Mouse (Mus musculus): ENCODE measurements at regions not wholly inside any gene's neighbourhood (a gene's known extent, or its start where the extent isn't known, plus 50 kb on each side); places are given as distances from the start of the nearest gene placed in this dataset.

DNA sequence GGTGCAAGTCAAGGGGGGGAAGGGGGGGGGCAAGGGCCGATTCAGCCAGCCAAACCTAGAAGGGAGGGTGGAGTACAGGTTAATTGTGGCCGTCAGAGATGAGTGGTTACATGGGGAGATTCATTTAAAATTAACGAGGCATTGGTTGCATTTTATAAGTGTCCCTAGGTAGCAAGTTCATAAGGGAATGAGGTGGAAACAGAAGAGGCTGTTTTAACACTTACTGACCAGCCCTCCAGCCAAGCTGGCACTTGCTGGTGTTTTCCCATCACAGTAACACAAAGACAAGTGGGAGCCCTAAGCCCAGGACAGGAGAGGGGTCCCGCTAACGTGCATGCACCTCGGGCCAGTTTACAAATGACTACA, 309.1 kb upstream of the Jarid2 start:
- no peak for DNase-seq (ENCODE audit: low spot score in 2 of 2)

DNA sequence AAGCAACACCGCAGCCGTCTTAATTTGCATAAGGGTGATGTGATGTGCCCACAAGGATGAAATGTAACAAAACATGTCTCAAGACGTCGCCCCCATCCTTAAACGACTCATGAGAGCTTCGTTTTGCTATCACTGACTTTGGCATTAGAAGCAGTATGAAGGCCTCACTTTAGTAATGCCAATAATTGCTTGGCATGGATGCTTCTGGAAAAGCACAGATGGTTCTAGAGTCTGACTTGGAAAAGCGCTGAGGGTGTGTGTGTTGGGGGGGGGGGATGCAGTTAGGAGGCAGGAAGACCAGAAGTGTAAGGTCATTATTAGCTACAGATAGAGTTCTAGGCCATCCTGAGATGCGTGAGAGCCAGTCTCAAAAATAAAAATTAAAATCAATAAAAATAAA, 308.3 kb upstream of the Jarid2 start:
- no peak for DNase-seq (ENCODE audit: low spot score in 2 of 2)

DNA sequence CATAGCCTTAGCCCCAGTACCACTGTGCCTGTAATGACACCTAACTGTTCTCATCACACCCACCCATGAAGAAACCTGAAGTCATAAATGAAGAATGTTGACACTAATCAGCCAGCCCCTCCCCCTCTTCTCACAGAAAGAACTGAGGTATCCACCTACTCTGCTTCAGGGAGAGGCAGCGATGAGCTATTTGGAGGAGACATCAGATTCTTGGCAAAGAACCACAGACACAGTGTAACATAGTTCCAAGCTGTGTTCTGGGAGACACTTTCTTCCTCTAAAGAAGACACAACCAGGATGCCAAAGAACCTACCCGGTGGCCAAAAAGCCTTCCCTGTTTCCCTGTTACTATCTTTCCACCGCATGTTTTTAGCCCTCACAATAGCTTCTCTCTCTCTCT, 307.8 kb upstream of the Jarid2 start:
- no peak for DNase-seq (ENCODE audit: low spot score in 2 of 2)

DNA sequence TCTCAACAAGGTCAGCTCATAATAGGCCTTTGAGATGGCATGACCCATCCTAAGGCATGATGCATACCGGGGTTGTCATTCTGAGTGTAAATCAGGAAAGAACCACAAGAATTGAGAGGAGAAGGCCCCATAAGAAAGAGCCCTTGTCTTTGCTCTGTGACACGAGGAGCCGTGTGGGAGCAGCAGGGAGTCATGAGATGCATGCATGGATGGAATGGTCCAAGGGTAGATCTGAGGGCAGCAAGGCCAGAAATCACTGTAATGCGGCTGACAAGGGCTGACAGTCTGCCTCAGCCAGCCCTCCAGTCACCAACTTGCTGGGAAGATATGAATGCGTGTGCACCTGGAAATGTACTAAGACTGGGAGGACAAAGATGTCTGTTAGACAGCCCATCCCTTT, 307.4 kb upstream of the Jarid2 start:
- DNase-seq (ENCODE audit: low spot score in 2 of 2): no peak

DNA sequence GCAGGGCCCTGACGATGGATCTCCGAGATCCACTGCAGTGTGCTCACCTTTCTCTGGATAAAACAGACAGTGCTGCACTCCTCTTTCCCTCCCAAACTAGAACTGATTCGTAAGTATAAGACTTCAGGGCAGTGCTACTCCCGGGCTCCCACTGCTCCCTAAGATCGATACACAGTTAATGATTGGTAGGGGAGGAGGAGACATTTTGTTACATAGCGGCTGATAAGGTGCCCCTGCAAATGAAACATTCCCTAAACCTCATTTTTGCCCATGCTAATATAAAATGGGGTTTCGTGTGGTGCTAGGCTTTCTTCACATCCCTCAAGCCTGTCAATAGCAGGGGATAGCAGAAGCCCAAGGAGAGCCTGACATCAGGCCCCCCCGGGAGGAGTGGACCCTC, 298.8 kb upstream of the Jarid2 start:
- DNase-seq (ENCODE audit: low spot score in 2 of 2): no peak

DNA sequence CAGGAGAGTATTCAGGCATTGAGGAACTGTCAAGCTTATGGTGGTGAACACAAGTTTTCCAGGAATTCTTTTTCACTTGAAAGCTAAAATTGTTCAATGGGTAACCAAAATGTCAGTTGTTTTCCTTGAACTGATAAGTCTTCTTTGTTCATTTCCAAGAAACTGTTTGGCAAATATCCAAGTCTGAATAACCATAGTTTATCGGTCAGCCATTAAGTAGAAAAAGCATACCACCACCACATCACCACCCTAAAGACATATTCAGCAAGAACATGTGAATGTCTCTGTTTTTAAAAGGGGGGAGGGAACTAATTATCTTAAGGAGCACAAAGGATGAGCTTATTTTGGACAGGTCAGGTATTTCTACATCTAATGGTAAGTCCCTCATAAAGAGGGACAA, 291.6 kb upstream of the Jarid2 start:
- DNase-seq (ENCODE audit: low spot score in 2 of 2): no peak

DNA sequence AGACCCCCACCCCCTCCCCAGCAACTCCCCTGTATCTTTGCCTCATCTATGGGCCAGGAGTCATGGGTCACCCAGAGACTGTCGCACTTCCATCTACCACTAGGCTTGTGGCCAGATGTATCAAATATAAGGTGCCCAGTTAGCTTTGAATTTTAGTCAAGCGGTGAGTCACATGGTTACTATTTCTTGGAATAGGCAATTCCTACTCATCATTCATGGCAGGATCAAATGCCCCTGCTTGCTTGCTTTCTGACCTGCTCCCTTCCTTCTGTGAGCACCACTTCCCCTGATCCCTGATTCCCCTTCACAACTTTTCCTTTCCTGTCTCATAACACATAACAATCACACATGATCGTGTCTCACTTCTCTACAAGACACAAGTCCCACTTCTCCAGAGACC, 288.2 kb upstream of the Jarid2 start:
- DNase-seq (ENCODE audit: low spot score in 2 of 2): no peak

DNA sequence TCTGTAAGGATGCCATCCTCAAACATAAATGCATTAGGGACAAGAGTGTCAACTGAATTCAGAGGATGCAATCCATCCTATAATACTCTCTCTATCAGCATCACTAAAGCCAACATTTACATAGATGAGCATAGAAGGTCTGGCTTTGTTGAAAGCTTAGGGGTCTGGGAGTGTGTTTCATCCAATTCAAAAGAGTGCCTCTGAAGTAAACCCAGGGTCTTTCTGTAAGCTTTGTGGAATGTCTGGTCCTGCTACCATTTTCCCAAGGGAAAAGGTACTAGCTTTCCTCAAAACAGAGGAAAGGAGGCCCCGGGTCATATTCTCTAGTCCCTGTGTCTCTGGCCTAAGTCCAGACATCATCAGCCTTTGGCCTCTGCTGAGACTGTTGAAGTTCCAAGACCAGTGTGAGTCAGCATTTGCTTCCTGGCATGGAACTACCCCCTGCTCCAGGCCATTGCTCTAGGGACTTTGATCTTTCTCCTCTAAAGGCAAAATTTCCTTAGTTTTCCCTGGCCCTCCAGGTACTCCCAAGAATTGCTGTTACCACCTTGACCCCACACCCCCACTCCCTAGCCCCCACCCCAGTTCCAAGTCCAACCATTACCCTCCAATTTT, 280.0 kb upstream of the Jarid2 start:
- no peak for DNase-seq (ENCODE audit: low spot score in 2 of 2)

DNA sequence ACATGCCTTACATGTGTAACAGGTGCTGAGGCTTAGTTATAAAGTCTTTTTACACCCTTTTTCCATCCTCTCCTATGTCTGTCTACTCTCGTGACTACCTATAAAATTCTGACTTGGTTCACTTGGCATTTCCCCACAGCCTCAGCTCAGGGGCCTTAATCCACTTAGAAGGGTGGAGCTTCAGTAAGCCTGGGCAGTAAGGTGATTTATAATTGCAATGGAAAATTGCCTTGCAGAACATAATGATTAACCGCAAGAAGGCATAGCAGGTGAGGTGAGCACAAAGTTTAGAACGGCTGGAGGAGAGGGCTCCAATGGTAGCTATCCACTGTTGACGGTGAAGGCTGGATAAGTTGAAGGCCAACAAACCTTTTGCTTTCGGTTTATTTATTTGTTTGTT, 278.1 kb upstream of the Jarid2 start:
- DNase-seq (ENCODE audit: low spot score in 2 of 2): no peak

DNA sequence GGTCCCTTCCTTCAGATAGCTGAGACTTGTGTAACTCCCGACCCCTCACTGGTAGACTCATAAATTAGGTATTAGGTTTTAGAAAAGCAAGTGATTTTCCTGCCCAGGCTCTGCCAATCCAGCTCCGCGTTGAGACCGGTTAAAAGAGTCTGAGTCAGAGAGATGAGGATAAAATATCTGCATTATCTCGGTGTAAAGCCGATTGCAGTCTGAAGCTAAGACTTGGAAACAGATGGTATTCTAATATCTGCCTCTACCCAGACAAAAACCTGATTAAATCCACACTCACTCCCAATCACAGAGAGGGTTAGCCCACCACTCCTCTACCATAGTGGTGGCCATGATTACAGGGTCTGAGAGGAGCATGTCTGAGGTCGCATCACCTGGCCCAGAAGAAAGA, 276.1 kb upstream of the Jarid2 start:
- DNase-seq (ENCODE audit: low spot score in 2 of 2): no peak

DNA sequence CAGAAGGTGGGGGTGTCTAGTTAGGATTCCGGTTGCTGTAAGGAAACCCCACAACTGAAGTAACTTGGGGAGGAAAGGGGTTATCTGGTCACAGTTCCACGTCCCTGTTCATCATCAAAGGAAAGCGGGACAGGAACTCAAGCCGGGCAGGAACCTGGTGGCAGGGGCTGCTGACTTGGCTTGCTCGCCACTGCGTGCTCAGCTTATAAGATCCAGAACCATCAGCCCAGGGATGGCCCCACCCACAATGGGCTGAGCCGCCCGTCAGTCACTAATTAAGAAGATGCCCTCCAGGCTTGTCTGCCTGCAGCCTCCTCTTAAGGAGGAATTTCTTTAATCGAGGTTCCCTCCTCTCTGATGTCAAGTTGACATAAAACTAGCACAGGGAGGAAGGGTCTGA, 275.1 kb upstream of the Jarid2 start:
- DNase-seq (ENCODE audit: low spot score in 2 of 2): no peak

DNA sequence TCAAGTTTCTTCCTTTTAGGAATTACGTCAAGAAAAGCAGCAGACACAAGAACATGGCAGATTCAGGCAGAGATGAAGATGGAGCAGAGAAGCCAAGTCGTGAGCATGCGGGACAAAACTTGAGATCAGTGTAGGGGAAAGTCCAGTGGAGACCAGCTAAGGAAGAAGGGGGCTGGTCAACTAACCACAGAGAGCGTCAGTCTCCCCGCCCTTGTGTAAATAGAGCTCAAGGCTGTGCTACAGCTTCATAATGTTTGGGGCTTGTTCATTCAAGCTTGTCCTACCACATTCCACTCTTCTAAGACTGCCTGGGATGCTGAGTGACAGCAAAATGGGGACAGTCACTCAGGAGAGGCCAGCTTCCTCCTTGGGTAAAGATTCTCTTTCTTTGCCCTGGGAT, 274.1 kb upstream of the Jarid2 start:
- DNase-seq (ENCODE audit: low spot score in 2 of 2): no peak

DNA sequence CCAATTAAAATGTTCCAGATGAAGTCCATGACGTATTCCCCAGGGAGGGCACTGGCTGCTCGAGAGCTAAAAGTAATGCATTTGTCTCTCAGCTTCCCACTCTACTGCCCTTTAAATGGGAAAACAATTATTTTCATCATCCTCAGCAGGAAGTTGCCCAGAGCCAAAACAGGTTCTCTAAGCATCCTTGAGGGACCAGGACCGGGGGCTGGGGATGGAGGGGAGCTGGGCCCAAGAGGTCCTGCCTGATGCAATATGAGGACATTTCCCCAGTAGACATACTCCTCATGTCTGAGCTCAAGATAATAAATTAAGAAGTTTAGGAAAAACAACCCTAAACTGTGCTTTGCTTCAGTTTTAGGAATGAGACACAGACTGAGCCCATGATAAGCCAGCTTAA, 270.5 kb upstream of the Jarid2 start:
- no peak for DNase-seq (ENCODE audit: low spot score in 2 of 2)

DNA sequence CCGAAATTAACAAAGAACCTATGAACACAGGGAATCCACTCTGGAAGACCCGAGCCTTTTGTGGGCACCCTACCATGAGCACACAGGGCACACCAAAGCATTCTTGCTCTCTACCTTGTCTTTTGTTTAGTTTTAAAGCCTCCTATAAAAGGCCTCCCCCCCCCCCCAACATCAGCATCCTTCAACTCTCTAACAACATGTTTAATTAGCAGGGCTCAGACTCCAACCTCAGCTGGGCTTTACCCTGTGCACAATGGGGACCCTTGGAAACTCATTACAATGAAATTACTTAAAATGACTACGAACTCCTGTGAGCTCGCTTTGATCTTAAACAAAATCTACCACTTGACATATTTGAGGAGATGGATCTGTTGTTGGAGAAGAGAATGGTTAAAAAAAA, 270.1 kb upstream of the Jarid2 start:
- DNase-seq (ENCODE audit: low spot score in 2 of 2): no peak

DNA sequence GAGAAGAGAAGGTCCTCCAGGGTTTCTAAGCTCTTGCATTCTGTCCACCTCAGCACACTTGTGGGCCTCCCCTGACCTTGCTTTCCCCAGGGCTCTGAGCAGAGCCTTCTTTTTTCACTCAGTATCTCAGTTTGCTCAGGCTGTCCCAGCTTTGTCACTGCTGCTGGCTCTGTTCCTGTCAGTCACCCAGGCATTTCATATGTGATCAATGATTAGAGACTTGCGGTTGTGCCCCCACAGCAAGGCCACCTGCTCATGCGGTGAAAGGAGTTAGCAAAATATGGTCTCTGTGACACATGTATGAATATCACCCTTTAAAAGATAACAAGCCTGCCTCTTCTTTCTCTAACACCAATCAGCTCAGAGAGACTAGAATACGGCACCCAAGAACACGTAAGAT, 265.6 kb upstream of the Jarid2 start:
- no peak for DNase-seq (ENCODE audit: low spot score in 2 of 2)

DNA sequence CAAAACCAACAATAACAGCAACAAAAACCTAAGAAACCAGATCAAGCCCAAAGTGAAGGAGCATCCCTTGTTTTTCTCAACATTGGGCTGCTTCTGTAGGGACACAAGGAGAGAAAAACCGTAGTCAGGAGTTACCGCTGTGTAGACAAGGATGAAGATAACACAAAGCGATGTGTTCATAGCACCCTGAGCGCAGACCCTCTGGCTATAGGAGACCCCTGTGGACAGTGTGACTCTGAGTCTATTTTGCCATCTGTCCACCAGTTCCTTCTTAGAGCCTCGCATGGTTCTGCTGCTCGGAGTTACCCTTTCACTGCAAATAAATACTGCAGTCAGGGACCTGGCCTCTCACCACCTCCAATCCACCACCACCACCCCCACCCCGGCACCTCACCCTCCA, 263.7 kb upstream of the Jarid2 start:
- DNase-seq (ENCODE audit: low spot score in 2 of 2): no peak

DNA sequence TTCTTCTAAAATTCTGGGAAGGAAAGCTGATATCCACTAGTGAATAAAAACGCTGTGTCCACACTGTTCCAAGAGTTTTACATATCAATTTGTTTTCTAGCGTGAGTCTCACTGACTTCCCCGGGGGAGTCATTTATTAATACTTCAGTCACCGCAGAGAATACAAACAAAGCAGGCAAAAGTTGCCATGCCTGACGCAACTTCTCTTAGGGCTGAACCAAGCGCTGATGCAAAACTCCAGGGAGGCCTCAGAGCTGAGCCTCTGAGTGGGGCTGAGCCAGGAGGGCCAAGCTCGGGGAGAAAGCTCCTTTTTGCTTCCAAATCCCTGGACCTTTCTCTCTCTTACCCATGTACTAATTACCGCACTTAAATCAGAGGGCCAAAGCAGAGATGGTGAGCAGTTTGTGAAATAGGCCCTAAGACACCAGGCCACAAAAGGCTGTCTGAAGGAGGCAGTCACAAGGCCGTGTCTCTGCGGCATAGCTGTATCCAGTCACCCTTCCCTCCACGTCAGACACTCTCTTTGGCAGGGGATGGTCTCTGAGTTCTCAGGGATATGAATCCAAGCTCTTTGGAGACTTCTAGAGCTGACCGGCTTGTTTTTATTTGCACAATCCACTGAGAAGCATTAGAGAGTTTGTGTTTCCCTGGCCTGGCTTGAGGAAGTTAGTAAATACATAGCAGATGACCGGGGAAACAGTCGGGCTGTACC, 260.2 kb upstream of the Jarid2 start:
- DNase-seq (ENCODE audit: low spot score in 2 of 2): peak in 1 of 2 experiments; percentile 26

DNA sequence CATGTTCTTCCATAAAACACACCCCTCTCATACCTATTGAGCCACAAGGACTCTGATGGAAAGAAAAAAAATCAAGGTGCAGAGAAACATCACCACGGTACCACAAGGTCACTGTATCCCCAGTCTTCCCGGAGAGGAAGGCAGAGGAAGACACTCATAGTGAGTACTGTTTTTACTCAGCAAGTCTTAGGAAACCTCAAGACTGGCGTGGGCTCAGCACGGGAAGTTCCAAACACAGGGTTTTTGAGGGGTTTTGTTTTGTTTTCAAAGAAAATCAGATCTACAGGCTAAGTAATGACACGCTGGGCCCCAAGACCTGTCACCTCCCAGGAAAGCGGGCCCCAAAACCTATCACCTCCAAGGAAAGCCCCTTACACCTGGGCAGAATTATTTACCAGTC, 259.6 kb upstream of the Jarid2 start:
- DNase-seq (ENCODE audit: low spot score in 2 of 2): no peak

DNA sequence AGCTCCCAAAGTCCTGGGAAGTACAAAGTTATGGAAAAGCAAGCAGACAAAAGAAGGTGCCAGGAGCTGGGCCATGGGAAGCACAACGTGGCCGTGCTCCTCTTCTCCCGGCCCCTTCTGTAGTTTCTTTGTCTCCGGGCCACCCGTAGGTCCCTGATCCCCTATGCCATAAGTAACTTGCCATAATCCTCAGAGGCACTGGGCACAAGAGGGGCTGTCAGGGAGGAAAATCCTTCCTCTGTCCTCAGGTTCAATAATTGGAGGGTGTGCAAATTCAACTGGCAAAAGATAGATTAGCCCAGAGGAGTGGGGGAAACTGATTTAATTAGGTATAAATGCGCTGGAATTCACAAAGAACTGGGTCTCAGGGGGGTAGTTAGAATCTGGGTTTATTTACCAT, 256.1 kb upstream of the Jarid2 start:
- DNase-seq (ENCODE audit: low spot score in 2 of 2): no peak

DNA sequence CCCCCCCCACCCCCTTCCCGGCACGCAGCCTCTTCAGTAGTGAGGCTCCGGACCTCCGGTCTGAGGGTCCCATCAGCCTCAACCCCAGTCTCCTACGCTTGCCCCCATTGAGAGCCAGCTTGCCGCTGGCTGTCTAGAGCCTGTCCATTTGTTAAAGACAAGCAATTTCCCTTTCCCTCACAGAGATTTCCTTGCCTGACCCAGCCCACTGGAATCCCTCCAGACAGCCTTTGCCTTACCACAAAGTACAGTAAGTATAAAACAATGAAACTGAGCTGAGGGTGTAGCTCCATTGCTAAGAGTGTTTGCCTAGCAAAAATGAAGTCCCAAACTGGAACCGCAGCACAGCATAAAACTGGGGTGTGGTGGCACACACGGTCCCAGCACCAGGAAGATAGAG, 252.4 kb upstream of the Jarid2 start:
- peak in 1 of 2 experiments; percentile 44 for DNase-seq (ENCODE audit: low spot score in 2 of 2)

DNA sequence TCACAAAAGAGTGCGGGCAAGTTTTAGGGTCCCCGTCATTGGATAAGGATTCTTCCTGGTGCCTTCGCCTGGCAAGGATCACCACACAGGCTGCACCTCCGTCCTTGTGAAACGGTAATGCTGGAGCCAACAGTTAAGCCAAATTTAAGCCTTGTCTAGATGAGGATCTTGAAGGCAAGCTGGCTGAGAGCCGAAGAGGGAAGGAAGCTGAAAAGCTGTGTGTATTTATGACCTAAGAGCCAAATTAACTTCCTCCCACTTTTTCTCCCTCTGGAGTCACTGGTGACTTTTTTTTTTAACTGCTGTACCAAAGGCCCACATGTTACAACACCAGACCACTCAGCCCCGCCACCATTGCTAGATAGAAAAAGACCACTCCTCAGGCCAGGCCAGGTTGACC, 249.1 kb upstream of the Jarid2 start:
- DNase-seq (ENCODE audit: low spot score in 2 of 2): no peak

DNA sequence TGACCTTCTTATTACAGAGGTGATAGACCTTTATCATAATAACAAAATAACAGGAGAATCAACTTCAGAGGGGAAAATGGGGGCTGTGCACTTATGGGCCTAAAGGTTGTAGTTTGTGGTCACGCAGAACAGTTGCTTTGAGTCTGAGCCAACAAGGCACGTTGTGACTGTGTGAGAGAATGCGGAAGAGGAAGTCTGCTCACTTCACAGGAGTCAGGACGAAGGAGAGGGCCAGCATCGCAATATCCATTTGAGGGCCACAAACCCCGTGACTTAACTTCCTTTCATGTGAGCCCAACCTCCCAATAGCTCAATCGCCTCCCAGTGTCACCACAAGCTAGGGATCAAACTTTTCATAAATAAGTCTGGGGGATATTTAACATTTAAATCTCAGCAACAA, 246.6 kb upstream of the Jarid2 start:
- peak in 1 of 2 experiments; percentile 10 for DNase-seq (ENCODE audit: low spot score in 2 of 2)

DNA sequence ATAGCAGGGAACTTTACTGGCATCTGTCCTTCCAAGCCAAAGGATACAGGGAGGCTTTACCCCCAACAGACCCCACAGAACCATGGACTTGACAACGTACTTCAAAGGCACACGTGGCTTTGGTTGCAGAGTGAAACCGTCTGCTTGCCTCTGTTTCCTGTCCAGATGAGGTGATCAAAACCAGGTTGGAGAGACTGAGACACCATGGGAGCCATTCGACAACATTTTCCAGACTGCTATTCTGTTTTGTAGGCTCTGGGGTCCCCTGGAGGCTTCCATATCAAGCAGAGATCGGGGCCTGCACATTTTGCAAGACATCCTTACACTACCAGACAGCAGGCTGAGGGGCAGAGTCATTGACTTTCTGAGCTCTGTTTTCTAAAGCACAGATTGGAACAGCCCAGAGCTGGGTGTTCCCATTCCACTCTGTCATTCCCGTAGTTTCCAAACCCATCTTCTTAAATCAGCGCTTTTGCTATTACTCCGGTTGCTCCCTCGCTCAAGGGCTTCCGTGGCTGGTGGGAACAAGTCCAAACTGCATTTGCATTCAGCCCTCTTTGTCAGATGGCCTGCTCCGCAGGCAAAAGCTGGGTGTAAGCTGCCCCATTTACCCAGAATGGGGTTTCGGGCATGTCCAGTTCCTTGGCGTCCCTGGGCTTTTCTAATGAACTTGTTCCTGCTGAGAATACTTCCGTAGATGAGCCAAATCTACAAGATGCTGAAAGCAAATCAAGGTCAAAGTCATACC, 244.5 kb upstream of the Jarid2 start:
- DNase-seq (ENCODE audit: low spot score in 2 of 2): peak in 1 of 2 experiments; percentile 15
